Mouse (Mus musculus): ENCODE measurements around the gene Arhgap32.

- TF ChIP-seq POLR2A (IDR thresholded peaks at IDR 0.05; ENCODE audit: insufficient read depth, low read length) = no peak
- no peak for TF ChIP-seq CTCF (IDR thresholded peaks at IDR 0.05; ENCODE audit: low read depth, low read length)
- no peak for TF ChIP-seq EP300 (IDR thresholded peaks at IDR 0.05; ENCODE audit: insufficient read depth, low read depth, low read length)
These were observed 123.5 kb downstream of the Arhgap32 start for GRCm38 (mm10) chr9:32239427-32239826.

Data from ES-Bruce4 (cell line).